Mouse (Mus musculus) adrenal gland, postnatal 14 days (tissue): ENCODE measurements around the gene Bag6. TPM values are rescaled to one million over a fixed set of nuclear protein-coding genes. Genes with fewer than 3 reads are reported as not detected.
A peak's percentile ranks its signal among the peaks of the same experiment; 100 is the strongest.

ENCODE experiments used
- DNase-seq: peaks from one replicate; pipeline ENCODE4 v3.0.0; 2021; ENCODE audit warnings: mixed read lengths
- microRNA-seq, 2 experiments: library from miRNA; unstranded; fragments of <30 nt; microRNA quantifications; one replicate each; pipeline ENCODE4 v1.2.0; 2021
- total RNA-seq: library from RNA; stranded (reverse); gene quantifications from 2 replicates; pipeline ENCODE4 v1.2.3, GENCODE M21; 2021

The Bag6 gene
- total RNA-seq, 1 experiment from 2014 or later: 375 TPM

- DNase-seq: peak; percentile 93
Observed at GRCm38 (mm10) chr17:35195631-35196320, 60.8 kb downstream of the Bag6 start.

GRCm38 (mm10) chr17:35196321-35196641 is 61.3 kb downstream of the Bag6 start:
- DNase-seq: no peak

Small RNA genes lying within 50 kb of the gene (microRNA-seq; reads per million reads assigned to microRNA genes)
- 0 reads per million in 2 experiments for gene Mir6973a

Other genes starting within 250 kb of the Bag6 start
- gene C2, start 236.9 kb upstream of the Bag6 start, total RNA-seq: 43.2 and 54.5 TPM in 2 replicates
- gene Ehmt2, start 236.7 kb upstream of the Bag6 start, total RNA-seq: 112 and 134 TPM in 2 replicates
- gene Slc44a4, start 220.7 kb upstream of the Bag6 start, total RNA-seq: 1.5 and 1.7 TPM in 2 replicates
- 19.3 and 25.2 TPM in 2 replicates for gene Neu1, start 203.9 kb upstream of the Bag6 start, total RNA-seq
- gene Hspa1b, start 175.9 kb upstream of the Bag6 start, total RNA-seq: 29.6 and 90.6 TPM in 2 replicates
- not detected in 2 replicates for gene Gm20481, start 165.3 kb upstream of the Bag6 start, total RNA-seq
- gene Hspa1a, start 163.0 kb upstream of the Bag6 start, total RNA-seq: 12.7 and 38.7 TPM in 2 replicates
- 0.34 and 0.37 TPM in 2 replicates for gene Hspa1l, start 162.5 kb upstream of the Bag6 start, total RNA-seq
- gene Lsm2, start 153.3 kb upstream of the Bag6 start, total RNA-seq: 39.4 and 44.2 TPM in 2 replicates
- gene Vars, start 134.2 kb upstream of the Bag6 start, total RNA-seq: 55.3 and 71.7 TPM in 2 replicates
- 0.85 and 1.2 TPM in 2 replicates for gene Vwa7, start 118.6 kb upstream of the Bag6 start, total RNA-seq
- 1.3 and 1.7 TPM in 2 replicates for gene Sapcd1, start 107.2 kb upstream of the Bag6 start, total RNA-seq
- gene Msh5, start 88.4 kb upstream of the Bag6 start, total RNA-seq: 1.8 and 3.6 TPM in 2 replicates
- 83.0 and 109 TPM in 2 replicates for gene Clic1, start 85.2 kb upstream of the Bag6 start, total RNA-seq
- 24.2 and 30.6 TPM in 2 replicates for gene Ddah2, start 76.1 kb upstream of the Bag6 start, total RNA-seq
- not detected in 2 replicates for gene Ly6g6c, start 69.8 kb upstream of the Bag6 start, total RNA-seq
- gene Mpig6b, start 69.0 kb upstream of the Bag6 start, total RNA-seq: 0.26 and 0.71 TPM in 2 replicates
- not detected in 2 replicates for gene Ly6g6e, start 58.3 kb upstream of the Bag6 start, total RNA-seq
- gene Ly6g6d, start 57.1 kb upstream of the Bag6 start, total RNA-seq: 1.1 and 1.7 TPM in 2 replicates
- gene Ly6g6f, start 49.6 kb upstream of the Bag6 start, total RNA-seq: not detected in 2 replicates
- 69.7 and 76.3 TPM in 2 replicates for gene Abhd16a, start 45.9 kb upstream of the Bag6 start, total RNA-seq
- gene Ly6g5c, start 26.9 kb upstream of the Bag6 start, total RNA-seq: not detected in 2 replicates
- gene Ly6g5b, start 19.8 kb upstream of the Bag6 start, total RNA-seq: 0.33 and 1.1 TPM in 2 replicates
- 11.3 and 12.3 TPM in 2 replicates for gene Gpank1, start 13.7 kb upstream of the Bag6 start, total RNA-seq
- gene Csnk2b, start 13.1 kb upstream of the Bag6 start, total RNA-seq: 210 and 214 TPM in 2 replicates
- gene D17H6S53E, start 8.8 kb upstream of the Bag6 start, total RNA-seq: 23.6 and 24.8 TPM in 2 replicates
- 3.3 and 35.6 TPM in 2 replicates for gene Apom, start 3.1 kb upstream of the Bag6 start, total RNA-seq
- gene Prrc2a, start 29.7 kb downstream of the Bag6 start, total RNA-seq: 246 and 247 TPM in 2 replicates
- 3.3 and 5.6 TPM in 2 replicates for gene Aif1, start 40.9 kb downstream of the Bag6 start, total RNA-seq
- gene Lst1, start 53.3 kb downstream of the Bag6 start, total RNA-seq: 5.6 and 11.9 TPM in 2 replicates
- 4.3 and 35.6 TPM in 2 replicates for gene Ltb, start 59.3 kb downstream of the Bag6 start, total RNA-seq
- gene Tnf, start 66.8 kb downstream of the Bag6 start, total RNA-seq: 0.33 and 1.4 TPM in 2 replicates
- 0.33 and 2.7 TPM in 2 replicates for gene Lta, start 70.2 kb downstream of the Bag6 start, total RNA-seq
- gene Gm16181, start 85.7 kb downstream of the Bag6 start, total RNA-seq: 0.67 TPM in 1 of 2 replicates, not detected in the other
- gene Atp6v1g2, start 98.5 kb downstream of the Bag6 start, total RNA-seq: 7.0 and 8.2 TPM in 2 replicates
- gene Nfkbil1, start 100.6 kb downstream of the Bag6 start, total RNA-seq: 15.3 and 17.7 TPM in 2 replicates
- 200 and 232 TPM in 2 replicates for gene Ddx39b, start 106.6 kb downstream of the Bag6 start, total RNA-seq
- 93.3 and 154 TPM in 2 replicates for gene H2-D1, start 127.6 kb downstream of the Bag6 start, total RNA-seq
- gene H2-Q1, start 185.2 kb downstream of the Bag6 start, total RNA-seq: 1.7 and 2.7 TPM in 2 replicates
- gene H2-Q2, start 207.1 kb downstream of the Bag6 start, total RNA-seq: 0.49 and 1.3 TPM in 2 replicates
- gene H2-Q4, start 244.4 kb downstream of the Bag6 start, total RNA-seq: 16.3 and 26.4 TPM in 2 replicates